Mouse (Mus musculus) forebrain, embryonic 11.5 days (tissue): ENCODE data around the gene Foxo3. TPM values are rescaled to one million over a fixed set of nuclear protein-coding genes. Genes with fewer than 3 reads are reported as not detected.

Experiments used
- ATAC-seq: fragments of 200-750 bp; cut with Nextera tagmentation; replicated peaks from 2 replicates; pipeline ENCODE4 v1.8.0; 2017; ENCODE audit warnings: moderate TSS enrichment; ENCODE audit not compliant: low FRiP score
- DNase-seq: peaks from one replicate; pipeline ENCODE4 v3.0.0-alpha.2; 2017; ENCODE audit warnings: low spot score
- H3K27ac ChIP-seq: fragments of 300-500 bp; sonication (generic); 2 replicates; pipeline ENCODE4 v1.5.1; 2014; ENCODE audit warnings: low read depth, low read length
- H3K27me3 ChIP-seq: fragments of 300-500 bp; sonication (generic); 2 replicates; pipeline ENCODE4 v1.6.1; 2014; ENCODE audit warnings: mild to moderate bottlenecking, low read length, mixed read lengths; ENCODE audit not compliant: control insufficient read depth, insufficient read depth
- H3K36me3 ChIP-seq: fragments of 300-500 bp; sonication (generic); 2 replicates; pipeline ENCODE4 v1.6.1; 2014; ENCODE audit warnings: mild to moderate bottlenecking, low read length, moderate library complexity, mixed read lengths; ENCODE audit not compliant: control insufficient read depth, insufficient read depth
- H3K4me1 ChIP-seq: fragments of 300-500 bp; sonication (generic); replicated peaks from 2 replicates; pipeline ENCODE4 v1.6.1; 2014; ENCODE audit warnings: low read length, mixed read lengths; ENCODE audit not compliant: control insufficient read depth, insufficient read depth
- H3K4me2 ChIP-seq: fragments of 300-500 bp; sonication (generic); 2 replicates; pipeline ENCODE4 v1.6.1; 2014; ENCODE audit warnings: low read depth, mild to moderate bottlenecking, low read length, moderate library complexity, mixed read lengths; ENCODE audit not compliant: severe bottlenecking
- H3K4me3 ChIP-seq: fragments of 300-500 bp; sonication (generic); 2 replicates; pipeline ENCODE4 v1.5.1; 2014; ENCODE audit warnings: low read depth, low read length
- H3K9ac ChIP-seq: fragments of 300-500 bp; sonication (generic); 2 replicates; pipeline ENCODE4 v1.6.1; 2014; ENCODE audit warnings: low read length
- H3K9me3 ChIP-seq: fragments of 300-500 bp; sonication (generic); 2 replicates; pipeline ENCODE4 v1.6.1; 2016; ENCODE audit warnings: low read length, mixed read lengths; ENCODE audit not compliant: control insufficient read depth
- WGBS: fragments of 180-500 bp; shearing (Covaris S2); extraction: QIAGEN DNeasy Blood & Tissue Kit; methylation state at CpG from one replicate; pipeline ENCODE4 v1.1.7; 2014; 5-methylcytosine and 5-hydroxymethylcytosine counted together
- polyA plus RNA-seq: library from polyadenylated mRNA; unstranded; fragments of >200 nt; fragmentation: Nextera tagmentation; extraction: Ambion mirVana; gene quantifications from 2 replicates; pipeline ENCODE4 v1.2.1, GENCODE M21; 2014

Gene Foxo3
- polyA plus RNA-seq, 1 experiment from 2014 or later: 4.2 TPM

DNA sequence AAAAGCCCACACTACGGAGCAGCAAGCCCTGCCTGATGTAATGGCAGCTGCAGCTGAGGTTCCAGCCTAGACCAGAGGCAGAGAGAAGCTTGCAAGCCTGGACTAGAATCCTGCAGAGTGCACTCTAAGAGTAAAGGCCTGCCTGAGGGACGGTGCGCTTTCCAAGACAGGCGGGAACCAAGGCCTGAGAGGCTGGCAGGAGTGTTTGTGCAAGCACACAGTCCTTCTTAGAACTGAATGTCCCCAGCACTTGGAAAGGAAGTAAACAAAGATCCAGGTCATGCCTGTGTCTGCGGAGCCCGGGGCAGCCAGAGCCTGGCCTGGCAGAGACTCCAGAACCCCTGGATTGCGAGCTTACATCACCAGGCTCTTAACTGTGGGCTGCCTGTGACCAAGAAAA, 25.4 kb downstream of the Foxo3 start:
- H3K4me1 ChIP-seq: 0 out of 2 replicates have a peak, but pooled peaks cover 1% of the 10 kb centered on the region
- no peak for DNase-seq
- no peaks in the 10 kb centered on the region for H3K9me3 ChIP-seq

GRCm38 (mm10) chr10:42249965-42250364, 26.6 kb downstream of the Foxo3 start:
- ATAC-seq (no peak), DNase-seq (no peak)
- Histone ChIP-seq H3K9me3 (no peaks in the 10 kb centered on the region), H3K4me1 (0 out of 2 replicates have a peak, but pooled peaks cover 1% of the 10 kb centered on the region), H3K4me2 (no peak overlapping the region), H3K27me3 (no peaks in the 10 kb centered on the region), H3K36me3 (no peaks in the 10 kb centered on the region), H3K9ac (no peak overlapping the region), H3K4me3 (no peak overlapping the region), H3K27ac (no peak overlapping the region)
- 77% methylated on average over 2 of the region's 2 CpGs for WGBS

More for the DNA sequence above, 25.4 kb downstream of the Foxo3 start:
- Histone ChIP-seq H3K27me3 (no peaks in the 10 kb centered on the region), H3K4me3 (no peak overlapping the region), H3K27ac (no peak overlapping the region), H3K36me3 (no peaks in the 10 kb centered on the region), H3K4me2 (no peak overlapping the region), H3K9ac (no peak overlapping the region)
- 57% methylated on average over 7 of the region's 7 CpGs for WGBS
- no peak for ATAC-seq

GRCm38 (mm10) chr10:42248644-42249043, 27.9 kb downstream of the Foxo3 start:
- no peaks in the 10 kb centered on the region for H3K36me3 ChIP-seq
- WGBS: 75% methylated on average over 5 of the region's 5 CpGs
- no peak overlapping the region for H3K9ac ChIP-seq
- H3K27me3 ChIP-seq: no peaks in the 10 kb centered on the region
- no peaks in the 10 kb centered on the region for H3K9me3 ChIP-seq
- no peak for ATAC-seq
- DNase-seq: no peak
- H3K4me3 ChIP-seq: no peak overlapping the region
- H3K27ac ChIP-seq: no peak overlapping the region
- H3K4me2 ChIP-seq: no peak overlapping the region
- H3K4me1 ChIP-seq: 0 out of 2 replicates have a peak, but pooled peaks cover 1% of the 10 kb centered on the region

- DNase-seq (no peak), ATAC-seq (no peak)
- H3K36me3 ChIP-seq: no peaks in the 10 kb centered on the region
- no peak overlapping the region for H3K4me3 ChIP-seq
- WGBS: 76% methylated on average over 4 of the region's 4 CpGs
- no peaks in the 10 kb centered on the region for H3K27me3 ChIP-seq
- no peaks in the 10 kb centered on the region for H3K9me3 ChIP-seq
- no peak overlapping the region for H3K9ac ChIP-seq
- no peak overlapping the region for H3K4me2 ChIP-seq
- no peak overlapping the region for H3K27ac ChIP-seq
- 0 out of 2 replicates have a peak, but pooled peaks cover 1% of the 10 kb centered on the region for H3K4me1 ChIP-seq
Measured at GRCm38 (mm10) chr10:42248156-42248555, 28.4 kb downstream of the Foxo3 start.

DNA sequence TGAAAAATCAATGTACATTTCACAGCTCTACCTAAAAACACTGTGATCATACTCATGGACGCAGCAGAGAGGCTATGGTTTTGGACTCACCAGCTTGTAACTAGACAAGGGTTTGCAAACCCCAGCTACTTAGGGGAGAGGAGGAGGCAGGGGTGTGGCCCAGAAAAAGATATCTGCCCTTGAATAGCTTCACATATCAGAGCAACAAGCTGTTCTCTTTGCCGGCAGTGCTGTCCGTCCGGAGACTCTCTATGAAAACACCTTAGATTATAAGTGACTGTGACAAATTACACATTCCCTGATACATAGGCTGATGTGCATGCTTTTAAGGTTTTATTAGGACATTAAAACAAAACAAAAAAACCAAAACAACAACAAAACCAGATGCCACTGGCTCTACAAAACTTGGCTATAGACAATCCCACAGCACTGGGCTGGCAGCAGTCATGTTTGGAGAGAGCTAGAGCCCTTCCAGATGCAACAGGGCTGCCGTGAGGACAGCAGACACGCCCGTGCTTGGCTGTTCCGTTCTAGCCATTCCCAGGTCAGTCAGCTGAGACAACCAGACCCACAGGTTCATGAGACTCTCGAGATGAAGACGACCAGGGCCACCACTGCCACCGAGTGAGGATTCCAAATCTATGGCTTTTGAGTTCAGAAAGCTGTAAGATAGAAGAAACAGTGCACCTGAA, 29.3 kb downstream of the Foxo3 start:
- Histone ChIP-seq H3K9me3 (no peaks in the 10 kb centered on the region), H3K27ac (no peak overlapping the region), H3K27me3 (no peaks in the 10 kb centered on the region), H3K9ac (no peak overlapping the region), H3K36me3 (no peaks in the 10 kb centered on the region), H3K4me3 (no peak overlapping the region), H3K4me1 (0 out of 2 replicates have a peak, but pooled peaks cover 1% of the 10 kb centered on the region), H3K4me2 (no peak overlapping the region)
- DNase-seq (no peak), ATAC-seq (no peak)
- WGBS: 87% methylated on average over 11 of the region's 11 CpGs

DNA sequence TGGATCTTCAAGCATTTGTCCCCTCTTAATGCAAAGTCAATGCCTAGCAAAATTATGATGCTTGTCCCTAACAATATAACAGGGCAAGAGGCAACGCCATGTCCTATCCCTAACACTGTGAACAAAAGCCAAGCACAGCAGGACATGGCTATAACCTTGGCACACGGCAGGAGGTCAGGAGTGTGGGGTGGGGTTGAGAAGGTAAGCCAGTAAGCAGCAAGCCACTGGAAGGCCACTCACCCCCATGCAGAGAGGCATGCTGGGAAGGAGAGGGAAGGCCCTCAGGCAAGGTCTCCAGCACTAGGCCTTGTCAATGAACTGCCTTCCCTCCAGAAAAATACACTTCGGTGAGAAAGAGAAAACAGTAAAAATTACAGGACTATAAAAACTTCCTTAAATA, 30.1 kb downstream of the Foxo3 start:
- DNase-seq (no peak), ATAC-seq (no peak)
- H3K4me1 ChIP-seq: no peaks in the 10 kb centered on the region
- WGBS: 74% methylated on average over 3 of the region's 3 CpGs
- H3K27me3 ChIP-seq: no peaks in the 10 kb centered on the region
- no peak overlapping the region for H3K27ac ChIP-seq
- no peaks in the 10 kb centered on the region for H3K9me3 ChIP-seq
- H3K9ac ChIP-seq: no peak overlapping the region
- H3K4me2 ChIP-seq: no peak overlapping the region
- no peak overlapping the region for H3K4me3 ChIP-seq
- no peaks in the 10 kb centered on the region for H3K36me3 ChIP-seq

DNA sequence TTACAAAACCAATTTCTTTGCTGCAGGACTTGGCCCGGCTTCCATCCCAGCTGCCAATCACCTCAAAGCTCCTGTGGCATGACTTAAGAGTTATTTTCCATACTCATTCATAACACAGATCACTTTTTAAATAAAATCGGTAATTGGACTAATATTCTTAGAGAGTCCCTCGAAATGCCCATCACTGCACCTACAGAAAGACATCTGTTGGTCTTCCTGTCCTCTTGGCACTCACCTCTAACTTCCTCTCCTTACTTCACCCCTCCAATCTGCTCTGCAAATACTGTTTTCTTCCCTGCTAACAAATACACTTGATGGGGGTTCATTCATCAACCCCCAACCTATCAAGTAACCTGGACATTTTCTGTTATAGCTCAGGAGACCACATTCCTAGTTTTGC, 30.9 kb downstream of the Foxo3 start:
- Histone ChIP-seq H3K4me1 (no peaks in the 10 kb centered on the region), H3K4me3 (no peak overlapping the region), H3K27ac (no peak overlapping the region), H3K36me3 (no peaks in the 10 kb centered on the region), H3K9ac (no peak overlapping the region), H3K4me2 (no peak overlapping the region), H3K27me3 (no peaks in the 10 kb centered on the region), H3K9me3 (no peaks in the 10 kb centered on the region)
- 90% methylated on average over 3 of the region's 3 CpGs for WGBS
- no peak for ATAC-seq
- DNase-seq: no peak

- H3K9me3 ChIP-seq: no peaks in the 10 kb centered on the region
- H3K4me3 ChIP-seq: no peak overlapping the region
- H3K4me1 ChIP-seq: no peaks in the 10 kb centered on the region
- H3K4me2 ChIP-seq: no peak overlapping the region
- H3K27ac ChIP-seq: no peak overlapping the region
- no peak overlapping the region for H3K9ac ChIP-seq
- DNase-seq (no peak), ATAC-seq (no peak)
- 96% methylated on average over 3 of the region's 3 CpGs for WGBS
- H3K36me3 ChIP-seq: no peaks in the 10 kb centered on the region
- no peaks in the 10 kb centered on the region for H3K27me3 ChIP-seq
Measured at GRCm38 (mm10) chr10:42245256-42245601, 31.3 kb downstream of the Foxo3 start.
